Mouse (Mus musculus) testis, adult 2 months (tissue): Measurements from ENCODE around the gene Ccdc162.

ENCODE experiments used
- CTCF ChIP-seq: fragments of 200-500 bp; IDR thresholded peaks from 2 replicates; pipeline ENCODE4 v1.5.1; 2012; ENCODE audit warnings: low read depth, mild to moderate bottlenecking, inconsistent platforms, low read length, moderate library complexity; ENCODE audit not compliant: control insufficient read depth, insufficient read depth, insufficient replicate concordance
- POLR2A ChIP-seq: fragments of 200-500 bp; IDR thresholded peaks from 2 replicates; pipeline ENCODE4 v1.6.1; 2012; ENCODE audit warnings: low read depth, mild to moderate bottlenecking, inconsistent platforms, low read length, moderate library complexity; ENCODE audit not compliant: control insufficient read depth

DNA sequence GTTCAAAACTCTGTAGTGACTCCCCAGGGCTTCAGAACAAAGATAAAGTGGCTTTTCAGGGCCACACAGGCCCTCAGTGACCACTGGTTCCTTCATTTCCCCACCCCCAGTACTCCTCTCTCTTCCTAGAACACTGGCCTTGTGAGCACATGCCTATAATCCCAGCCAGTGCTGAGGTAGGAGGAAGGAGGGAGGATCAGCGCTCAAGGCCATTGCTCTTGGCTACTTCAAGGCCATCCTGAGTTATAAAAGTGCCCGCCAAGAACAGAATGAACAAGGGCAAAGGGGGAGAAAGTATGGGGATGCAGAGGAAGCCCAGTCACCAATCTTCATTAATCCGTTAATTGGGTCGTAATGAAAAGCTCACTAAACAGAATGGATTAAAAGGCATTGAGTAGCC, 49.2 kb upstream of the Ccdc162 start:
- TF ChIP-seq CTCF (no peak), POLR2A (no peak)
